Mouse (Mus musculus): Measurements from ENCODE around the gene Fbxw9. TPM values are rescaled to one million over a fixed set of nuclear protein-coding genes. Genes with fewer than 3 reads are reported as not detected.
A peak's percentile ranks its signal among the peaks of the same experiment; 100 is the strongest.

Fbxw9 gene
- polyA plus RNA-seq, 1 experiment from 2014 or later: 40.7 TPM

- Histone ChIP-seq H3K9ac (replicated peaks) (no peak overlapping the region), H3K27me3 (no peaks in the 10 kb centered on the region), H3K4me1 (no peaks in the 10 kb centered on the region), H3K9me3 (no peaks in the 10 kb centered on the region), H3K4me2 (replicated peaks) (no peak overlapping the region), H3K4me3 (no peak overlapping the region), H3K36me3 (peaks cover 71% of the 10 kb centered on the region), H3K27ac (replicated peaks) (no peak overlapping the region)
- WGBS: 94% methylated on average over 13 of the region's 13 CpGs
- no peak for ATAC-seq (ENCODE audit: low FRiP score, low read depth)
Observed at GRCm38 (mm10) chr8:85095051-85095450, 35.2 kb downstream of the Fbxw9 start.

GRCm38 (mm10) chr8:85095566-85095965, 35.7 kb downstream of the Fbxw9 start:
- no peaks in the 10 kb centered on the region for H3K27me3 ChIP-seq
- no peak for ATAC-seq (ENCODE audit: low FRiP score, low read depth)
- peaks cover 71% of the 10 kb centered on the region for H3K36me3 ChIP-seq
- no peak overlapping the region for H3K9ac ChIP-seq (replicated peaks)
- H3K4me3 ChIP-seq: no peak overlapping the region
- H3K9me3 ChIP-seq: no peaks in the 10 kb centered on the region
- no peak overlapping the region for H3K4me2 ChIP-seq (replicated peaks)
- WGBS: 93% methylated on average over 7 of the region's 7 CpGs
- no peaks in the 10 kb centered on the region for H3K4me1 ChIP-seq
- no peak overlapping the region for H3K27ac ChIP-seq (replicated peaks)

- no peak for ATAC-seq (ENCODE audit: low FRiP score, low read depth)
- Histone ChIP-seq H3K36me3 (peaks cover 66% of the 10 kb centered on the region), H3K27me3 (no peaks in the 10 kb centered on the region), H3K4me3 (no peak overlapping the region), H3K9me3 (no peaks in the 10 kb centered on the region), H3K4me2 (replicated peaks) (no peak overlapping the region), H3K4me1 (no peaks in the 10 kb centered on the region), H3K9ac (replicated peaks) (no peak overlapping the region), H3K27ac (replicated peaks) (no peak overlapping the region)
- WGBS: 94% methylated on average over 16 of the region's 16 CpGs
Observed at GRCm38 (mm10) chr8:85096196-85096595, 36.3 kb downstream of the Fbxw9 start.

GRCm38 (mm10) chr8:85096850-85097249, 37.0 kb downstream of the Fbxw9 start:
- 85% methylated on average over 4 of the region's 4 CpGs for WGBS
- no peak for ATAC-seq (ENCODE audit: low FRiP score, low read depth)
- peaks cover 66% of the 10 kb centered on the region for H3K36me3 ChIP-seq

GRCm38 (mm10) chr8:85100076-85100665, 40.3 kb downstream of the Fbxw9 start:
- no peaks in the 10 kb centered on the region for H3K9me3 ChIP-seq
- H3K4me3 ChIP-seq: no peak overlapping the region
- H3K9ac ChIP-seq (replicated peaks): no peak overlapping the region
- no peak for ATAC-seq (ENCODE audit: low FRiP score, low read depth)
- WGBS: 88% methylated on average over 4 of the region's 4 CpGs
- peaks cover 36% of the 10 kb centered on the region for H3K36me3 ChIP-seq
- H3K4me1 ChIP-seq: no peaks in the 10 kb centered on the region
- no peaks in the 10 kb centered on the region for H3K27me3 ChIP-seq
- no peak overlapping the region for H3K27ac ChIP-seq (replicated peaks)
- no peak overlapping the region for H3K4me2 ChIP-seq (replicated peaks)

More at GRCm38 (mm10) chr8:85096850-85097249, 37.0 kb downstream of the Fbxw9 start:
- H3K4me2 ChIP-seq (replicated peaks): no peak overlapping the region
- H3K4me3 ChIP-seq: no peak overlapping the region
- no peaks in the 10 kb centered on the region for H3K27me3 ChIP-seq
- no peak overlapping the region for H3K27ac ChIP-seq (replicated peaks)
- no peaks in the 10 kb centered on the region for H3K9me3 ChIP-seq
- H3K9ac ChIP-seq (replicated peaks): no peak overlapping the region
- H3K4me1 ChIP-seq: no peaks in the 10 kb centered on the region

GRCm38 (mm10) chr8:85113241-85113640, 53.4 kb downstream of the Fbxw9 start:
- ATAC-seq (ENCODE audit: low FRiP score, low read depth): no peak
- 92% methylated on average over 10 of the region's 10 CpGs for WGBS
- H3K4me2 ChIP-seq (replicated peaks): no peak overlapping the region
- no peak overlapping the region for H3K27ac ChIP-seq (replicated peaks)
- no peaks in the 10 kb centered on the region for H3K27me3 ChIP-seq
- no peak overlapping the region for H3K9ac ChIP-seq (replicated peaks)
- no peak overlapping the region for H3K4me3 ChIP-seq
- H3K9me3 ChIP-seq: no peaks in the 10 kb centered on the region
- peaks cover 20% of the 10 kb centered on the region for H3K36me3 ChIP-seq
- H3K4me1 ChIP-seq: no peaks in the 10 kb centered on the region

- Histone ChIP-seq H3K9me3 (no peaks in the 10 kb centered on the region), H3K9ac (replicated peaks) (no peak overlapping the region), H3K4me1 (peaks cover 3% of the 10 kb centered on the region; the same call in 1 of the 2 replicates), H3K4me2 (replicated peaks) (no peak overlapping the region), H3K27ac (replicated peaks) (no peak overlapping the region), H3K27me3 (no peaks in the 10 kb centered on the region), H3K36me3 (peaks cover 9% of the 10 kb centered on the region), H3K4me3 (no peak overlapping the region)
- WGBS: 72% methylated on average over 4 of the region's 4 CpGs
- no peak for ATAC-seq (ENCODE audit: low FRiP score, low read depth)
Observed at GRCm38 (mm10) chr8:85115501-85115900, 55.6 kb downstream of the Fbxw9 start.

Small RNAs within 50 kb of the gene (microRNA-seq; reads per million reads assigned to microRNA genes)
- 3.5 reads per million, percentile 12 among the genes with 10 or more reads in this experiment for gene Gm23388
- gene Mir7070: 1.2 reads per million

Other genes with a start within 250 kb of the Fbxw9 start
- 5.0 and 6.1 TPM in 2 replicates for gene Dand5, start 237.2 kb upstream of the Fbxw9 start, polyA plus RNA-seq (2016; fragmentation: Nextera tagmentation; extraction: Ambion mirVana)
- 36.1 and 36.6 TPM in 2 replicates for gene Gadd45gip1, start 228.5 kb upstream of the Fbxw9 start, polyA plus RNA-seq (2016; fragmentation: Nextera tagmentation; extraction: Ambion mirVana)
- gene Rad23a, start 219.4 kb upstream of the Fbxw9 start, polyA plus RNA-seq (2016; fragmentation: Nextera tagmentation; extraction: Ambion mirVana): 104 and 110 TPM in 2 replicates
- gene Calr, start 213.1 kb upstream of the Fbxw9 start, polyA plus RNA-seq (2016; fragmentation: Nextera tagmentation; extraction: Ambion mirVana): 640 and 681 TPM in 2 replicates
- 105 and 113 TPM in 2 replicates for gene Farsa, start 203.1 kb upstream of the Fbxw9 start, polyA plus RNA-seq (2016; fragmentation: Nextera tagmentation; extraction: Ambion mirVana)
- 42.1 and 44.9 TPM in 2 replicates for gene Syce2, start 187.9 kb upstream of the Fbxw9 start, polyA plus RNA-seq (2016; fragmentation: Nextera tagmentation; extraction: Ambion mirVana)
- gene Gcdh, start 166.1 kb upstream of the Fbxw9 start, polyA plus RNA-seq (2016; fragmentation: Nextera tagmentation; extraction: Ambion mirVana): 33.1 and 33.9 TPM in 2 replicates
- 4.3 and 4.5 TPM in 2 replicates for gene Klf1, start 158.1 kb upstream of the Fbxw9 start, polyA plus RNA-seq (2016; fragmentation: Nextera tagmentation; extraction: Ambion mirVana)
- gene Dnase2a, start 151.5 kb upstream of the Fbxw9 start, polyA plus RNA-seq (2016; fragmentation: Nextera tagmentation; extraction: Ambion mirVana): 8.9 and 9.4 TPM in 2 replicates
- 29.3 and 34.3 TPM in 2 replicates for gene Mast1, start 122.7 kb upstream of the Fbxw9 start, polyA plus RNA-seq (2016; fragmentation: Nextera tagmentation; extraction: Ambion mirVana)
- 1.3 and 1.7 TPM in 2 replicates for gene Rtbdn, start 113.1 kb upstream of the Fbxw9 start, polyA plus RNA-seq (2016; fragmentation: Nextera tagmentation; extraction: Ambion mirVana)
- gene Gm49661, start 90.6 kb upstream of the Fbxw9 start, polyA plus RNA-seq (2016; fragmentation: Nextera tagmentation; extraction: Ambion mirVana): not detected in 2 replicates
- gene Prdx2, start 90.5 kb upstream of the Fbxw9 start, polyA plus RNA-seq (2016; fragmentation: Nextera tagmentation; extraction: Ambion mirVana): 1,292 and 1,309 TPM in 2 replicates
- gene Rnaseh2a, start 90.3 kb upstream of the Fbxw9 start, polyA plus RNA-seq (2016; fragmentation: Nextera tagmentation; extraction: Ambion mirVana): 91.9 and 98.7 TPM in 2 replicates
- 6.0 and 6.5 TPM in 2 replicates for gene Junb, start 81.3 kb upstream of the Fbxw9 start, polyA plus RNA-seq (2016; fragmentation: Nextera tagmentation; extraction: Ambion mirVana)
- gene Hook2, start 69.5 kb upstream of the Fbxw9 start, polyA plus RNA-seq (2016; fragmentation: Nextera tagmentation; extraction: Ambion mirVana): 17.7 and 18.7 TPM in 2 replicates
- not detected in 2 replicates for gene Best2, start 45.5 kb upstream of the Fbxw9 start, polyA plus RNA-seq (2016; fragmentation: Nextera tagmentation; extraction: Ambion mirVana)
- gene Asna1, start 34.8 kb upstream of the Fbxw9 start, polyA plus RNA-seq (2016; fragmentation: Nextera tagmentation; extraction: Ambion mirVana): 137 and 146 TPM in 2 replicates
- gene Trir, start 33.2 kb upstream of the Fbxw9 start, polyA plus RNA-seq (2016; fragmentation: Nextera tagmentation; extraction: Ambion mirVana): 164 and 178 TPM in 2 replicates
- 42.0 and 45.4 TPM in 2 replicates for gene Tnpo2, start 23.1 kb upstream of the Fbxw9 start, polyA plus RNA-seq (2016; fragmentation: Nextera tagmentation; extraction: Ambion mirVana)
- 0.92 and 0.94 TPM in 2 replicates for gene Gm5741, start 7.9 kb downstream of the Fbxw9 start, polyA plus RNA-seq (2016; fragmentation: Nextera tagmentation; extraction: Ambion mirVana)
- 74.7 and 74.8 TPM in 2 replicates for gene Dhps, start 11.7 kb downstream of the Fbxw9 start, polyA plus RNA-seq (2016; fragmentation: Nextera tagmentation; extraction: Ambion mirVana)
- 114 and 119 TPM in 2 replicates for gene Wdr83os, start 20.7 kb downstream of the Fbxw9 start, polyA plus RNA-seq (2016; fragmentation: Nextera tagmentation; extraction: Ambion mirVana)
- gene Wdr83, start 21.3 kb downstream of the Fbxw9 start, polyA plus RNA-seq (2016; fragmentation: Nextera tagmentation; extraction: Ambion mirVana): 46.6 and 54.2 TPM in 2 replicates
- gene Man2b1, start 23.2 kb downstream of the Fbxw9 start, polyA plus RNA-seq (2016; fragmentation: Nextera tagmentation; extraction: Ambion mirVana): 19.2 and 20.7 TPM in 2 replicates
- gene Zfp791, start 63.0 kb downstream of the Fbxw9 start, polyA plus RNA-seq (2016; fragmentation: Nextera tagmentation; extraction: Ambion mirVana): 1.6 and 2.4 TPM in 2 replicates
- gene Cks1brt, start 91.9 kb downstream of the Fbxw9 start, polyA plus RNA-seq (2016; fragmentation: Nextera tagmentation; extraction: Ambion mirVana): not detected in 2 replicates
- gene Olfr371, start 165.9 kb downstream of the Fbxw9 start, polyA plus RNA-seq (2016; fragmentation: Nextera tagmentation; extraction: Ambion mirVana): not detected in 2 replicates
- gene Orc6, start 239.6 kb downstream of the Fbxw9 start, polyA plus RNA-seq (2016; fragmentation: Nextera tagmentation; extraction: Ambion mirVana): 98.4 and 98.9 TPM in 2 replicates
- 171 and 180 TPM in 2 replicates for gene Vps35, start 239.7 kb downstream of the Fbxw9 start, polyA plus RNA-seq (2016; fragmentation: Nextera tagmentation; extraction: Ambion mirVana)